Mouse (Mus musculus): Measurements from ENCODE around the gene Nwd2.

Nwd2 gene

DNA sequence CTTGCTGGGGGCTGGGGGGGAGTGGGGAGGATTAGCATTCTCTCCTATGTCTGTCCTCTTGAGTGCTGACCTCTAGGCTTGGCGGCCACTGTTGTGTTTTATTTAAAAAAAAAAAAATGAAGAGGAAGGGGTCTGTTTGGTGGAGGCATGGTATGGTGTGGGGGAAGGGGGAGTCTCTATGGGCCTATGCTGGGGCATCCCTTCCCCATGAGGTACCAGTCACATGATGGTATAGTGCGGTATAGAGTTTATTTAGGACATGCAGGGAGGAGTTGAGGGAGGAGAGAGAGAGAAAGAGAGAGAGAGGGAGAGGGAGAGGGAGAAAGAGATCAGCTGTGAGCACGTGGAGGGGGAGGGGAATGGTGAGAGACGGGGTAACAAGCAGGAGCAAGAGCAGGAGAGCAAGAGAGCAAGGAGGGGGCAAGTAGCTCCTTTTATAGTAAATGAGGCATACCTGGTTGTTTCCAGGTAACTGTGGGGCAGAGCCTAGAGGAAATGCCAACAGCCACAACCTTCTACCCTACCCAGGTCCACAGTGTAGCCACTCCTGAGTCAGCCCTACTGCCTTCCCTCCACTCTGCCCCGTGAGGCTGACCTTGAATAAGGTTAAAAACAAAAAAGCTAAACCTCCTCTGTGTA is 178.6 kb downstream of the Nwd2 start:
- DNase-seq (ENCODE audit: low spot score in 2 of 2): no peak

- no peak for DNase-seq (ENCODE audit: low spot score in 2 of 2)
These were observed 179.7 kb downstream of the Nwd2 start for GRCm38 (mm10) chr5:63828380-63829185.

- no peak for DNase-seq (ENCODE audit: low spot score in 2 of 2)
These were observed 182.2 kb downstream of the Nwd2 start for GRCm38 (mm10) chr5:63831054-63831453.

DNA sequence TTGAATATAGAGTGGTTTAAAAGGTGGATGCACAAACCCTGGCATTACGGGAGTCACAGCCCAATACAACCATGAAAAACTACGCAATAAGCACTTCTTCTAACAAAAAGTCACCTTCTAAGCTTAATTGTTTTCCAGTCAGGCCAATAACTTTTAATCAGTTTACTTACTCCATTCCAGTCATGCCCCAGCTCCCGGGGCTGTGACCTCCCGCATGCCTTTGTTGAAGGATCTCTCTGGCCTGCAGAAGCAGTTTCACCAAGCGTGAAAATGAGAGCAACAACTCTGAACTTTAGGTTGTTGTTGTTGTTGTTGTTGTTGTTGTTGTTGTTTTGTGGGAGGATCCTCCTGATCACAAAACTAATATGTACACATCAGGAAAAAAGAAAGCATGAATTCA is 185.1 kb downstream of the Nwd2 start:
- DNase-seq (ENCODE audit: low spot score in 2 of 2): no peak

DNA sequence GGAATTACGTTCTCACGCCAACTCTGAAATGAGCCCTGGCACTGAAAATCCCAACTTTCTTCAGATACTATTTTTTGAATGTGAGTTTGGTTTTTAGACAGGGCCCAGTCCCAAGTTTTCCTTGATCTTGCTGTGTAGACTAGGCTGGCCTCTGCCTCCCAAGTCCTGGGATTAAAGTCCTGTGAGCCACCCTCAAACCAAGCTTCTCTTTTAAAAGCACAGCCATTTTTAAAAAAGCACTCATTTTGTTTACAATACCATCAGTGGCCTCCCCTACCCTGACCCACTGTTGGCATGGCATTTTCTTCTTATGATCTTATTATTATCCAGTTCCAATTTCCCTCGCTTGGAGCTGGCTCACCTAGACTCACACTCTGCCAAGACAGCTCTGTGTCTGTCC is 185.5 kb downstream of the Nwd2 start:
- DNase-seq (ENCODE audit: low spot score in 2 of 2): no peak

- no peak for DNase-seq (ENCODE audit: low spot score in 2 of 2)
These were observed 188.2 kb downstream of the Nwd2 start for GRCm38 (mm10) chr5:63837115-63837514.

- no peak for DNase-seq (ENCODE audit: low spot score in 2 of 2)
These were observed 188.9 kb downstream of the Nwd2 start for GRCm38 (mm10) chr5:63837851-63838250.

DNA sequence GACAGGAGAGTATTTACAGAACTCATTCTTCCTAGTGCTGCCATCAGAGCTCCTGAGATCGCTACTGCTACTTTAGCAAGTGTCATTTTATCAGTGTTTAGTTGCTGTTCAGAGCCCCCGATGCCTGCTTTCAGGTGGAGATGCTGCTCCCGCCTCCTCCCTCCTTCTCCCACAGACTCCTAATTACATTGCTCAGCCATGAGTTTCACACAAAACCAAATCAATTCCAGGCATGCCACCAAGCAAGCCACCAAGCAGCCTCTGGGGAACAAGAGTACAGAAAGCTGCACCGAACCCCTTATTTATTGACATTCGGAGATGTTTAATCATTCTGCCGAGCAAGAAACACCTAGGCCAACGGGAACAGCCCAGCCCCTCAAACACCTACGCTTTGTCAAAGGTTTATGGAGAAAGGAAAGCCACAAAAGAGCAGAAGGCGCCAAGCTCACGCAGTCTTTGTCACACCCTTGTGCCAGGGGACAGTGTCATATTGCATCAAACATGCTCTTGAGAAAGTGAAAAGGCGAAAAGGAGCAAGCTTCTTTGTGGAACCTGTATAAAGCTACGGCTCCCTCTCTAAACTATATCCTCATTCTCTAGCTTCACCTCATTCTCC is 191.0 kb downstream of the Nwd2 start:
- no peak for DNase-seq (ENCODE audit: low spot score in 2 of 2)

GRCm38 (mm10) chr5:63847080-63847479 is 198.2 kb downstream of the Nwd2 start:
- DNase-seq (ENCODE audit: low spot score in 2 of 2): no peak

GRCm38 (mm10) chr5:63847541-63848226 is 198.8 kb downstream of the Nwd2 start:
- no peak for DNase-seq (ENCODE audit: low spot score in 2 of 2)

- no peak for DNase-seq (ENCODE audit: low spot score in 2 of 2)
These were observed 210.0 kb downstream of the Nwd2 start for GRCm38 (mm10) chr5:63858901-63859300.

All from urinary bladder, postnatal 4 days (tissue).